Comparison of ENCODE assay signal across 8 mouse cellular contexts in genomic region chr7:30490251-30490956, GRCm38 (mm10). TPM values are rescaled to one million over a fixed set of nuclear protein-coding genes. Genes with fewer than 3 reads are reported as not detected.
DNase-seq lines count a peak whose midpoint lies in the region; ATAC-seq and TF ChIP-seq lines count a peak whose summit lies in the region.

No protein-coding gene starts in this region.

- TF ChIP-seq POLR2A in cortical plate, adult 2 months (IDR thresholded peaks at IDR 0.05; ENCODE audit: extremely low read depth, insufficient read depth, low read length) = no peak

- H3K9ac ChIP-seq in forebrain, embryonic 12.5 days = no peak overlapping the region

- 37% methylated on average over 16 of the region's 16 CpGs for WGBS in forebrain, embryonic 10.5 days
- 31% methylated on average over 16 of the region's 16 CpGs for WGBS in forebrain, embryonic 12.5 days

- H3K36me3 ChIP-seq in forebrain, embryonic 10.5 days (replicated peaks) = no peaks in the 10 kb centered on the region
- no peaks in the 10 kb centered on the region for H3K36me3 ChIP-seq in forebrain, embryonic 12.5 days (replicated peaks)

- peaks cover 4% of the 10 kb centered on the region; the same call in 1 of the 2 replicates for H3K4me1 ChIP-seq in forebrain, embryonic 10.5 days
- peaks cover 4% of the 10 kb centered on the region for H3K4me1 ChIP-seq in forebrain, embryonic 12.5 days
- no peaks in the 10 kb centered on the region for H3K4me1 ChIP-seq in cortical plate, adult 2 months (ENCODE audit: control insufficient read depth, insufficient read depth, low read length)

- H3K27me3 ChIP-seq in forebrain, embryonic 10.5 days (ENCODE audit: poor library complexity, severe bottlenecking) = no peaks in the 10 kb centered on the region
- peaks cover 21% of the 10 kb centered on the region; the same call in 1 of the 2 replicates for H3K27me3 ChIP-seq in forebrain, embryonic 12.5 days

- TF ChIP-seq CTCF in cortical plate, adult 2 months (IDR thresholded peaks at IDR 0.05; ENCODE audit: extremely low read depth, insufficient read depth, low read length) = peak; percentile 69

- no peaks in the 10 kb centered on the region for H3K9me3 ChIP-seq in forebrain, embryonic 10.5 days
- no peaks in the 10 kb centered on the region for H3K9me3 ChIP-seq in forebrain, embryonic 12.5 days

- H3K27ac ChIP-seq in forebrain, embryonic 10.5 days = no peak overlapping the region
- no peak overlapping the region for H3K27ac ChIP-seq in forebrain, embryonic 12.5 days
- no peak overlapping the region for H3K27ac ChIP-seq in cortical plate, adult 2 months (ENCODE audit: insufficient read depth, low read length)

- no peak overlapping the region for H3K4me3 ChIP-seq in forebrain, embryonic 10.5 days
- H3K4me3 ChIP-seq in forebrain, embryonic 12.5 days (replicated peaks) = no peak overlapping the region
- H3K4me3 ChIP-seq in cortical plate, adult 2 months (ENCODE audit: insufficient read depth, low read length) = no peak overlapping the region

- peak; percentile 42 for DNase-seq in forebrain, embryonic 10.5 days (ENCODE audit: extremely low spot score, low spot score)
- DNase-seq in urinary bladder, postnatal 14 days (ENCODE audit: low spot score) = peak; percentile 23
- DNase-seq in urinary bladder, postnatal 4 days (ENCODE audit: low spot score in 2 of 2) = no peak
- DNase-seq in layer of hippocampus, postnatal 10 days (ENCODE audit: low spot score in 2 of 2) = peak; percentile 63 to 69
- peak; percentile 69 for DNase-seq in naive thymus-derived CD4-positive, alpha-beta T cell, adult 2 months (ENCODE audit: low read depth)
- peak; percentile 63 for DNase-seq in thymus, postnatal 4 days

- no peak overlapping the region for H3K4me2 ChIP-seq in forebrain, embryonic 12.5 days

- ATAC-seq in forebrain, embryonic 12.5 days (ENCODE audit: low FRiP score) = no peak

RNA-seq across cellular contexts. Expression of gene Prodh2, which starts 3.0 kb away (rescaled TPM):
- polyA plus RNA-seq in forebrain, embryonic 10.5 days (2016; fragmentation: Nextera tagmentation; extraction: Ambion mirVana) = not detected in 2 replicates
- polyA plus RNA-seq in forebrain, embryonic 12.5 days (2016; fragmentation: Nextera tagmentation; extraction: Ambion mirVana) = not detected in 2 replicates
- not detected in 2 replicates for polyA plus RNA-seq in cortical plate, adult 2 months (2012; rRNA removed)
- total RNA-seq in layer of hippocampus, postnatal 10 days (2021) = under 1 TPM in 1 of 2 experiments, not detected in 1; 0.69 TPM

RNA-seq across cellular contexts. Expression of gene Nphs1, which starts 32.3 kb away (rescaled TPM):
- 0.07 TPM in 1 of 2 replicates, not detected in the other for polyA plus RNA-seq in forebrain, embryonic 10.5 days (2016; fragmentation: Nextera tagmentation; extraction: Ambion mirVana)
- 0.09 and 0.35 TPM in 2 replicates for polyA plus RNA-seq in forebrain, embryonic 12.5 days (2016; fragmentation: Nextera tagmentation; extraction: Ambion mirVana)
- polyA plus RNA-seq in cortical plate, adult 2 months (2012; rRNA removed) = 1.4 and 1.7 TPM in 2 replicates
- total RNA-seq in layer of hippocampus, postnatal 10 days (2021) = under 1 TPM; 0.55 to 0.62 TPM

RNA-seq across cellular contexts. Expression of gene Kirrel2, which starts 32.9 kb away (rescaled TPM):
- 0.29 and 0.52 TPM in 2 replicates for polyA plus RNA-seq in forebrain, embryonic 10.5 days (2016; fragmentation: Nextera tagmentation; extraction: Ambion mirVana)
- 1.1 and 1.6 TPM in 2 replicates for polyA plus RNA-seq in forebrain, embryonic 12.5 days (2016; fragmentation: Nextera tagmentation; extraction: Ambion mirVana)
- 7.8 and 8.3 TPM in 2 replicates for polyA plus RNA-seq in cortical plate, adult 2 months (2012; rRNA removed)
- 1 to 10 TPM; 3.9 to 5.3 TPM for total RNA-seq in layer of hippocampus, postnatal 10 days (2021)

RNA-seq across cellular contexts. Expression of gene Arhgap33, which starts 44.5 kb away (rescaled TPM):
- 29.7 and 31.9 TPM in 2 replicates for polyA plus RNA-seq in forebrain, embryonic 10.5 days (2016; fragmentation: Nextera tagmentation; extraction: Ambion mirVana)
- polyA plus RNA-seq in forebrain, embryonic 12.5 days (2016; fragmentation: Nextera tagmentation; extraction: Ambion mirVana) = 89.4 and 98.9 TPM in 2 replicates
- polyA plus RNA-seq in cortical plate, adult 2 months (2012; rRNA removed) = 174 and 184 TPM in 2 replicates
- total RNA-seq in layer of hippocampus, postnatal 10 days (2021) = 100 to 1,000 TPM; 218 to 232 TPM

RNA-seq across cellular contexts. Expression of gene Aplp1, which starts 45.1 kb away (rescaled TPM):
- 25.4 and 33.7 TPM in 2 replicates for polyA plus RNA-seq in forebrain, embryonic 10.5 days (2016; fragmentation: Nextera tagmentation; extraction: Ambion mirVana)
- 214 and 237 TPM in 2 replicates for polyA plus RNA-seq in forebrain, embryonic 12.5 days (2016; fragmentation: Nextera tagmentation; extraction: Ambion mirVana)
- 1,095 and 1,125 TPM in 2 replicates for polyA plus RNA-seq in cortical plate, adult 2 months (2012; rRNA removed)
- 100 to 1,000 TPM; 831 to 849 TPM for total RNA-seq in layer of hippocampus, postnatal 10 days (2021)

Comparison
In these comparisons a context has a peak if more than half of its experiments do, and no peak if none do; other contexts are left out.
1. DNase-seq: peak in forebrain, embryonic 10.5 days (single experiment), urinary bladder, postnatal 14 days (single experiment), layer of hippocampus, postnatal 10 days (2 of 2), naive thymus-derived CD4-positive, alpha-beta T cell, adult 2 months (single experiment) and thymus, postnatal 4 days (single experiment); none in urinary bladder, postnatal 4 days (0 of 2).